Mouse (Mus musculus): ENCODE results near the gene Pim2.

DNA sequence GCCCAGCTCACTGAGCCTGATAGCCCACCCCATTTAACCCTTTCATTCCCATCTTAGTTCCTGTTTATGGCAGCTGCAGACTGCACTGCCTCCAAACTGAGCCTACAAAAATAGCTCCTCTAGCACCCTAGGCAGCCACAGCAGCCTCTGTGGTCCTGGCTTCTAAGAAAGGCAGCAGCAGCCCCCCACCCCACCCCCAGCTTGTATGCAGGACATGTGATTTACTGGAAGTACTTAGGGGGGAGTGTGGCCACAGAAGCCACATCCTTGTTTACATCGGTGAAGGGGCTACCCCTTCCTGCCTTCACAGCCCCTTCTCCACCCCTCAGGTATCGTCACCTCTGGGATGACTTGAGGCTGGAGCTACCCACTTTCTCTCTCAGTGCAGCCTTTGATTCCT, 12.7 kb upstream of the Pim2 start:
- TF ChIP-seq CTCF (IDR thresholded peaks at IDR 0.05; ENCODE audit: extremely low read depth, insufficient read length, insufficient replicate concordance, low read depth, low read length) (no peak), POLR2A (IDR thresholded peaks at IDR 0.05; ENCODE audit: low read depth, low read length) (no peak)

All from small intestine, adult 2 months (tissue).